Mouse (Mus musculus) midbrain, embryonic 16.5 days (tissue): ENCODE results near the gene Pigl. TPM values are rescaled to one million over a fixed set of nuclear protein-coding genes. Genes with fewer than 3 reads are reported as not detected.

ENCODE experiments used
- ATAC-seq: fragments of 200-750 bp; cut with Nextera tagmentation; 2 replicates; pipeline ENCODE4 v1.8.0; 2017; ENCODE audit warnings: moderate TSS enrichment
- H3K27ac ChIP-seq: fragments of 300-500 bp; sonication (generic); 2 replicates; pipeline ENCODE4 v1.5.1; 2014; ENCODE audit warnings: mild to moderate bottlenecking, low read length, mixed read lengths
- H3K27me3 ChIP-seq: fragments of 300-500 bp; sonication (generic); 2 replicates; pipeline ENCODE4 v1.6.1; 2014; ENCODE audit warnings: low read depth, low read length, mixed read lengths; ENCODE audit not compliant: control insufficient read depth, insufficient read depth
- H3K36me3 ChIP-seq: fragments of 300-500 bp; sonication (generic); 2 replicates; pipeline ENCODE4 v1.6.1; 2014; ENCODE audit warnings: mild to moderate bottlenecking, low read length, moderate library complexity, mixed read lengths; ENCODE audit not compliant: control insufficient read depth, insufficient read depth
- H3K4me1 ChIP-seq: fragments of 300-500 bp; sonication (generic); 2 replicates; pipeline ENCODE4 v1.6.1; 2014; ENCODE audit warnings: mild to moderate bottlenecking, low read length, mixed read lengths; ENCODE audit not compliant: control insufficient read depth, insufficient read depth
- H3K4me2 ChIP-seq: fragments of 300-500 bp; sonication (generic); 2 replicates; pipeline ENCODE4 v1.6.1; 2014; ENCODE audit warnings: mild to moderate bottlenecking, low read length, mixed read lengths
- H3K4me3 ChIP-seq: fragments of 300-500 bp; sonication (generic); 2 replicates; pipeline ENCODE4 v1.5.1; 2014; ENCODE audit warnings: low read depth, mild to moderate bottlenecking, low read length, moderate library complexity, mixed read lengths
- H3K9ac ChIP-seq: fragments of 300-500 bp; sonication (generic); 2 replicates; pipeline ENCODE4 v1.6.1; 2014; ENCODE audit warnings: low read depth, low read length, mixed read lengths
- H3K9me3 ChIP-seq: fragments of 300-500 bp; sonication (generic); replicated peaks from 2 replicates; pipeline ENCODE4 v1.6.1; 2014; ENCODE audit warnings: mild to moderate bottlenecking, low read length, mixed read lengths; ENCODE audit not compliant: control insufficient read depth, poor library complexity, severe bottlenecking
- WGBS: fragments of 180-500 bp; shearing (Covaris S2); extraction: QIAGEN DNeasy Blood & Tissue Kit; methylation state at CpG from one replicate; pipeline ENCODE4 v1.1.7; 2014; 5-methylcytosine and 5-hydroxymethylcytosine counted together
- polyA plus RNA-seq: library from polyadenylated mRNA; unstranded; fragments of >200 nt; fragmentation: Nextera tagmentation; extraction: Ambion mirVana; gene quantifications from 2 replicates; pipeline ENCODE4 v1.2.1, GENCODE M21; 2015

Gene Pigl
- polyA plus RNA-seq, 1 experiment from 2014 or later: 9.3 TPM

- Histone ChIP-seq H3K9ac (no peak overlapping the region), H3K27me3 (no peaks in the 10 kb centered on the region), H3K4me3 (no peak overlapping the region), H3K9me3 (no peaks in the 10 kb centered on the region), H3K4me1 (no peaks in the 10 kb centered on the region), H3K4me2 (no peak overlapping the region), H3K36me3 (no peaks in the 10 kb centered on the region), H3K27ac (no peak overlapping the region)
- 77% methylated on average over 6 of the region's 6 CpGs for WGBS
- ATAC-seq: no peak
Observed at GRCm38 (mm10) chr11:62513311-62513710, 55.1 kb downstream of the Pigl start.

GRCm38 (mm10) chr11:62518991-62519390 lies 60.7 kb downstream of the Pigl start:
- no peak overlapping the region for H3K9ac ChIP-seq
- no peak overlapping the region for H3K4me2 ChIP-seq
- no peaks in the 10 kb centered on the region; the same call in 1 of the 2 replicates for H3K4me1 ChIP-seq
- H3K9me3 ChIP-seq: no peaks in the 10 kb centered on the region
- H3K27ac ChIP-seq: 0 out of 2 replicates have a peak overlapping the region, but pooled peaks have one; percentile 26
- 20% methylated on average over 2 of the region's 2 CpGs for WGBS
- H3K27me3 ChIP-seq: no peaks in the 10 kb centered on the region
- ATAC-seq: no peak
- H3K4me3 ChIP-seq: no peak overlapping the region
- no peaks in the 10 kb centered on the region for H3K36me3 ChIP-seq

- Histone ChIP-seq H3K27me3 (no peaks in the 10 kb centered on the region), H3K4me3 (no peak overlapping the region), H3K4me2 (no peak overlapping the region), H3K36me3 (peaks cover 4% of the 10 kb centered on the region; the same call in 1 of the 2 replicates), H3K27ac (no peak overlapping the region), H3K9me3 (no peaks in the 10 kb centered on the region), H3K9ac (no peak overlapping the region), H3K4me1 (no peaks in the 10 kb centered on the region; the same call in 1 of the 2 replicates)
- 64% methylated on average over 2 of the region's 2 CpGs for WGBS
- ATAC-seq: no peak
Observed at GRCm38 (mm10) chr11:62522283-62522682, 64.0 kb downstream of the Pigl start.

GRCm38 (mm10) chr11:62537089-62537488 lies 78.8 kb downstream of the Pigl start:
- H3K36me3 ChIP-seq: peaks cover 6% of the 10 kb centered on the region; the same call in 1 of the 2 replicates
- 84% methylated on average over 8 of the region's 8 CpGs for WGBS
- no peak overlapping the region for H3K27ac ChIP-seq
- H3K4me2 ChIP-seq: peak overlapping the region; percentile 86
- 0 out of 2 replicates have a peak overlapping the region, but pooled peaks have one; percentile 20 for H3K9ac ChIP-seq
- no peak for ATAC-seq
- no peaks in the 10 kb centered on the region for H3K27me3 ChIP-seq
- peaks cover 15% of the 10 kb centered on the region for H3K4me1 ChIP-seq
- no peaks in the 10 kb centered on the region for H3K9me3 ChIP-seq
- H3K4me3 ChIP-seq: no peak overlapping the region

- peak overlapping the region; percentile 86 for H3K4me3 ChIP-seq
- peak overlapping the region; percentile 86 for H3K4me2 ChIP-seq
- H3K4me1 ChIP-seq: peaks cover 15% of the 10 kb centered on the region
- peak overlapping the region; percentile 47 for H3K9ac ChIP-seq
- H3K27me3 ChIP-seq: no peaks in the 10 kb centered on the region
- 0 out of 2 replicates have a peak, but pooled peaks have one; percentile 41 for ATAC-seq
- H3K27ac ChIP-seq: no peak overlapping the region
- no peaks in the 10 kb centered on the region for H3K9me3 ChIP-seq
- 17% methylated on average over 7 of the region's 7 CpGs for WGBS
- peaks cover 3% of the 10 kb centered on the region; the same call in 1 of the 2 replicates for H3K36me3 ChIP-seq
Observed at GRCm38 (mm10) chr11:62537590-62537989, 79.3 kb downstream of the Pigl start.

GRCm38 (mm10) chr11:62538321-62539088 lies 80.2 kb downstream of the Pigl start:
- peak; percentile 84 for ATAC-seq
- Histone ChIP-seq H3K4me3 (peak overlapping the region; percentile 86), H3K9ac (peak overlapping the region; percentile 98), H3K27me3 (no peaks in the 10 kb centered on the region), H3K4me1 (peaks cover 15% of the 10 kb centered on the region), H3K9me3 (no peaks in the 10 kb centered on the region), H3K27ac (peak overlapping the region; percentile 88), H3K36me3 (no peaks in the 10 kb centered on the region), H3K4me2 (peak overlapping the region; percentile 86)
- WGBS: under 1% methylated on average over 72 of the region's 73 CpGs

GRCm38 (mm10) chr11:62539089-62539890 lies 81.0 kb downstream of the Pigl start, which contains the start of gene Cenpv:
TSS of gene Cenpv (minus strand) at chr11:62539261.
- H3K9me3 ChIP-seq: no peaks in the 10 kb centered on the region
- H3K36me3 ChIP-seq: no peaks in the 10 kb centered on the region
- H3K27me3 ChIP-seq: no peaks in the 10 kb centered on the region
- H3K27ac ChIP-seq: peak within 1 kb of the TSS; percentile 88
- H3K4me3 ChIP-seq: peak within 1 kb of the TSS; percentile 86
- ATAC-seq: peak; percentile 75
- peak within 1 kb of the TSS; percentile 98 for H3K9ac ChIP-seq
- WGBS: 7% methylated on average over 33 of the region's 57 CpGs
- H3K4me2 ChIP-seq: peak within 1 kb of the TSS; percentile 86
- H3K4me1 ChIP-seq: peaks cover 15% of the 10 kb centered on the region

- Histone ChIP-seq H3K4me3 (no peak overlapping the region), H3K27me3 (no peaks in the 10 kb centered on the region), H3K9ac (no peak overlapping the region), H3K9me3 (no peaks in the 10 kb centered on the region), H3K27ac (no peak overlapping the region), H3K36me3 (no peaks in the 10 kb centered on the region), H3K4me1 (peaks cover 15% of the 10 kb centered on the region), H3K4me2 (no peak overlapping the region)
- no peak for ATAC-seq
- 89% methylated on average over 7 of the region's 7 CpGs for WGBS
Observed at GRCm38 (mm10) chr11:62540167-62540566, 81.9 kb downstream of the Pigl start.
